Mouse (Mus musculus) small intestine, adult 2 months (tissue): ENCODE measurements around the gene Mcf2l. TPM values are rescaled to one million over a fixed set of nuclear protein-coding genes. Genes with fewer than 3 reads are reported as not detected.
A peak's percentile ranks its signal among the peaks of the same experiment; 100 is the strongest.

ENCODE experiments used
- H3K27ac ChIP-seq: fragments of 200-500 bp; 2 replicates; pipeline ENCODE4 v1.5.1; 2012; ENCODE audit warnings: low read depth, low read length, control low read depth, inconsistent platforms; ENCODE audit not compliant: insufficient read depth
- H3K27me3 ChIP-seq: fragments of 200-500 bp; 2 replicates; pipeline ENCODE4 v1.6.1; 2012; ENCODE audit warnings: mild to moderate bottlenecking, moderate library complexity, low read length, inconsistent platforms; ENCODE audit not compliant: control insufficient read depth, insufficient read depth
- H3K36me3 ChIP-seq: fragments of 200-500 bp; 2 replicates; pipeline ENCODE4 v1.6.1; 2012; ENCODE audit warnings: mild to moderate bottlenecking, low read length, control low read depth, inconsistent platforms; ENCODE audit not compliant: control insufficient read depth, insufficient read depth
- H3K4me1 ChIP-seq: fragments of 200-500 bp; 2 replicates; pipeline ENCODE4 v1.6.1; 2012; ENCODE audit warnings: low read length, inconsistent platforms, mixed read lengths; ENCODE audit not compliant: control insufficient read depth, insufficient read depth, insufficient read length
- H3K4me3 ChIP-seq: fragments of 200-500 bp; 2 replicates; pipeline ENCODE4 v1.5.1; 2012; ENCODE audit warnings: low read depth, mild to moderate bottlenecking, control low read depth, inconsistent platforms, low read length, moderate library complexity
- CTCF ChIP-seq: fragments of 200-500 bp; IDR thresholded peaks from 2 replicates; pipeline ENCODE4 v1.5.1; 2012; ENCODE audit warnings: low read depth, mild to moderate bottlenecking, control low read depth, inconsistent platforms, low read length, moderate library complexity, mixed read lengths; ENCODE audit not compliant: insufficient replicate concordance, insufficient read length; ENCODE audit errors: extremely low read depth
- POLR2A ChIP-seq: fragments of 200-500 bp; IDR thresholded peaks from 2 replicates; pipeline ENCODE4 v1.6.1; 2012; ENCODE audit warnings: low read depth, mild to moderate bottlenecking, control low read depth, inconsistent platforms, low read length, moderate library complexity
- WGBS: fragments of 180-500 bp; shearing (Covaris S2); methylation state at CpG from one replicate; pipeline ENCODE4 v1.1.7; 2018; 5-methylcytosine and 5-hydroxymethylcytosine counted together
- polyA plus RNA-seq: library from polyadenylated mRNA; depleted of rRNA; stranded (reverse); fragments of >200 nt; gene quantifications from 2 replicates; pipeline ENCODE4 v1.2.3, GENCODE M21; 2012; rRNA removed

Mcf2l gene
- polyA plus RNA-seq, result 6.3 and 11.2 TPM in 2 replicates

- no peaks in the 10 kb centered on the region for H3K27me3 ChIP-seq
- H3K27ac ChIP-seq, result no peak within 1 kb of the TSS
- 4% methylated on average over 28 of the region's 30 CpGs for WGBS
- H3K4me1 ChIP-seq, result peaks cover 8% of the 10 kb centered on the region
- no peak for TF ChIP-seq POLR2A
- TF ChIP-seq CTCF, result no peak
- H3K36me3 ChIP-seq, result no peaks in the 10 kb centered on the region
- peak within 1 kb of the TSS; percentile 59 for H3K4me3 ChIP-seq
Measured at GRCm38 (mm10) chr8:12873357-12874046, at the start of gene Mcf2l. TSS of gene Mcf2l (plus strand) at chr8:12873806.

- Histone ChIP-seq H3K36me3 (no peaks in the 10 kb centered on the region; the same call in 1 of the 2 replicates), H3K27me3 (no peaks in the 10 kb centered on the region), H3K4me3 (no peak overlapping the region), H3K4me1 (peaks cover 2% of the 10 kb centered on the region; the same call in 1 of the 2 replicates), H3K27ac (no peak overlapping the region)
- WGBS, result 91% methylated on average over 10 of the region's 10 CpGs
- TF ChIP-seq CTCF, result no peak
- no peak for TF ChIP-seq POLR2A
Measured at GRCm38 (mm10) chr8:12824562-12824961, 49.0 kb upstream of the Mcf2l start.

- H3K27me3 ChIP-seq, result no peaks in the 10 kb centered on the region
- H3K4me3 ChIP-seq, result no peak overlapping the region
- 70% methylated on average over 6 of the region's 6 CpGs for WGBS
- no peaks in the 10 kb centered on the region; the same call in 1 of the 2 replicates for H3K36me3 ChIP-seq
- peaks cover 2% of the 10 kb centered on the region; the same call in 1 of the 2 replicates for H3K4me1 ChIP-seq
- TF ChIP-seq POLR2A (no peak), CTCF (no peak)
- no peak overlapping the region for H3K27ac ChIP-seq
Measured at GRCm38 (mm10) chr8:12825236-12825635, 48.4 kb upstream of the Mcf2l start.

GRCm38 (mm10) chr8:12825686-12826237, 47.8 kb upstream of the Mcf2l start:
- Histone ChIP-seq H3K27me3 (no peaks in the 10 kb centered on the region), H3K27ac (no peak overlapping the region), H3K4me3 (no peak overlapping the region), H3K4me1 (peaks cover 2% of the 10 kb centered on the region; the same call in 1 of the 2 replicates), H3K36me3 (no peaks in the 10 kb centered on the region; the same call in 1 of the 2 replicates)
- TF ChIP-seq POLR2A (no peak), CTCF (no peak)
- 35% methylated on average over 8 of the region's 8 CpGs for WGBS

GRCm38 (mm10) chr8:12827124-12827523, 46.5 kb upstream of the Mcf2l start:
- Histone ChIP-seq H3K27ac (no peak overlapping the region), H3K36me3 (no peaks in the 10 kb centered on the region; the same call in 1 of the 2 replicates), H3K27me3 (no peaks in the 10 kb centered on the region), H3K4me3 (no peak overlapping the region), H3K4me1 (peaks cover 2% of the 10 kb centered on the region; the same call in 1 of the 2 replicates)
- TF ChIP-seq CTCF (no peak), POLR2A (no peak)
- WGBS, result 91% methylated on average over 9 of the region's 9 CpGs

- WGBS, result 87% methylated on average over 6 of the region's 6 CpGs
- Histone ChIP-seq H3K27ac (no peak overlapping the region), H3K36me3 (no peaks in the 10 kb centered on the region; the same call in 1 of the 2 replicates), H3K4me1 (peaks cover 2% of the 10 kb centered on the region; the same call in 1 of the 2 replicates), H3K27me3 (no peaks in the 10 kb centered on the region), H3K4me3 (no peak overlapping the region)
- no peak for TF ChIP-seq CTCF
- TF ChIP-seq POLR2A, result no peak
Measured at GRCm38 (mm10) chr8:12828298-12828697, 45.3 kb upstream of the Mcf2l start.

GRCm38 (mm10) chr8:12829381-12829780, 44.2 kb upstream of the Mcf2l start:
- H3K4me1 ChIP-seq, result peaks cover 2% of the 10 kb centered on the region; the same call in 1 of the 2 replicates
- no peak overlapping the region for H3K4me3 ChIP-seq
- no peak overlapping the region for H3K27ac ChIP-seq
- no peak for TF ChIP-seq POLR2A
- TF ChIP-seq CTCF, result no peak
- H3K27me3 ChIP-seq, result no peaks in the 10 kb centered on the region
- H3K36me3 ChIP-seq, result no peaks in the 10 kb centered on the region
- WGBS, result 88% methylated on average over 1 of the region's 1 CpGs
